Mouse (Mus musculus): ENCODE measurements at regions not wholly inside any gene's neighbourhood (a gene's known extent, or its start where the extent isn't known, plus 50 kb on each side); places are given as distances from the start of the nearest gene placed in this dataset.
A peak's percentile ranks its signal among the peaks of the same experiment; 100 is the strongest.

GRCm38 (mm10) chr17:68916531-68916930 lies 90.1 kb downstream of the Tmem200c start:
- DNase-seq (ENCODE audit: low spot score in 2 of 2): no peak

- no peak for DNase-seq (ENCODE audit: low spot score in 2 of 2)
Measured at GRCm38 (mm10) chr17:68918228-68918627, 91.8 kb downstream of the Tmem200c start.

GRCm38 (mm10) chr17:68923271-68923670 lies 96.8 kb downstream of the Tmem200c start:
- DNase-seq (ENCODE audit: low spot score in 2 of 2): no peak

DNA sequence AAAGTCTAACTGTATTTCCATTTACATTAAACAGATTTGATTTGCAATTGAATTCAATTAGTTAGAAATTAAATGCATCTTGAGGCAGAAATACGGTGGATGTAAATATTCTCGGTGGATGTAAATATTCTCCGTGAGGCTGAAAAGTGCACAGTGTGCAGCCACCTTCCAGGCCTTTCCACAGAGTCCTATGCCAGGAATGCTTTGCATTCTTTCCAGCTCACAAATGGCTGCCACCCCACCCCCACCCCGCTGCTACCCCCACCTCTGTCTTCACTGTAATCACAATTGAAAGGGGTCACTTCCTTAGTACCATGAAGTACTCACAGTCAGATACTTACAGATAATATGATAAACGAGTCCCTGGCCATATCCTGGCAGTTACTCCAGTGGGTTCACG lies 101.0 kb downstream of the Tmem200c start:
- no peak for DNase-seq (ENCODE audit: low spot score in 2 of 2)

DNA sequence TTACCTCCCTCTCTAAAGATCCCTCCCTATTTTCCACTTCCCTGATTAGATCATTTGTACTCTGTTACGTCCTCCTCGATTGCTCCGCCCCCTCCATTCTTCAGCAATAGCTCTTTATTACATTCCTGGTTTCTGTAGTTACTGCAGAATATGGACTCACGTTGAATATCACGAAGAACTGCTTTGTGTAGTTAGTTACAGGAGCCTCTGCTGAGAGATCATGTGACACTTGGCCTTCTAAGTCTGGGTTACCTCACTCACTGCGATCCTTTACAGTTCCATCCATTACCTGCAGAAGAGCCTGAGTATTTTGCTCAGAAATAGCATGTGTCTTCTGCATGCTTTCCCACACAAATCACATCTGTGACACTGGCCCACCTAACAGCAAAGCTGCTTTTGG lies 102.3 kb downstream of the Tmem200c start:
- no peak for DNase-seq (ENCODE audit: low spot score in 2 of 2)

DNA sequence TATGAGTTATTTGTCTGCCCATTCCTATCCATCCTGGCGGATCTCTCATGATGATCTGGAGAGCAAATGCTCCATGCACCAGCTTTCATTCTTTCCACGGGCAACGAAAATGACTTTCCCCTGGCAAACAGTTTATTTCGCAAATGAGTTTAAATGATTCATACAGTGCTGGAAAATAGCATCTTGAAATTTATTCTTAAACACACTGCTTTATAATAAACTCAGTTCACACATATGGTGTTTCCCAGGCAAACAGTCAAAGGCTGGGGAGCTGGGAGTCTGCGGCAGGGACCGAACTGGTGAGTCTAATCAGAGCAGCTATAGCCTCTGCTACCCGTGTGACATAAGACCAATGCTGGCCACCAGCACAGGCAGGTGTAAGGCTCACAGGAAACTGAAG lies 106.8 kb downstream of the Tmem200c start:
- DNase-seq (ENCODE audit: low spot score in 2 of 2): no peak

DNA sequence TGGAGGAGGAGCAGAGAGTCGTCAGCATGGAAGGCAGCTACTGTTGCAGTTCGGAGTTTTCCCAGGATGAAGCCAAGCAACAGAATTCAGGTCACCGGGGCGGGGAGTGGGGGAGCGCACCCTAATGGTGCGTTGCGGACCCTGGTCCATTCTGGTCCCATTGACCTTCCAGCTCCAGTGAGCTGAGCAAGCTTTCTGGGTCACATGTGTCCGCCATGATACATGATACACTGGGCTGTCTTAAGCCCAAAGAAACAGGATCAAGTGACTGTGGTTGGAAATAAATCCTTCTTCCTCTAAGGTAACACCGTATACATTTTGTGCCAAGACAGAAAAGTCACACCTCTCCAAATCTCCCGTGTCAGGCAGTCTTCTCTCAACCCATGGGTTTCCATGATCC lies 107.6 kb downstream of the Tmem200c start:
- DNase-seq (ENCODE audit: low spot score in 2 of 2): no peak

DNA sequence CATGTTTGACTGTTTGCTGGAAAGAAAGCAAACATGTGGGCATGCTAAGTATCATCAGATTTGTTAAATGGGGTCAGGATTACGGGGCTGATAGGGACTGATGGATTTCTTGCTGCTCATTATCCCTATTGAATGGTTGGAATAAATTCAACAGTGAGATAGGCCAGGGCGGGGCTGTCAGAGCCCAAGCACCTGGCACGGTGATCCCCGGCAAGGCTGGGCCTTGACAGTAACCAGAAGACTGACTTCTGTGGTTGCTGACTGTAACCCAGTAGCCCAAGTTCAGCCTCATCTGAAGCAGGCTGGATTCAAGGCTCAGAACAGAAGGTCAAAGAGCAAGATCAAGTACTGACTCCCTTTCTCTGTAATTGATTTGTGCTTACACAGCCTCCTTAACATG lies 109.6 kb downstream of the Tmem200c start:
- no peak for DNase-seq (ENCODE audit: low spot score in 2 of 2)

DNA sequence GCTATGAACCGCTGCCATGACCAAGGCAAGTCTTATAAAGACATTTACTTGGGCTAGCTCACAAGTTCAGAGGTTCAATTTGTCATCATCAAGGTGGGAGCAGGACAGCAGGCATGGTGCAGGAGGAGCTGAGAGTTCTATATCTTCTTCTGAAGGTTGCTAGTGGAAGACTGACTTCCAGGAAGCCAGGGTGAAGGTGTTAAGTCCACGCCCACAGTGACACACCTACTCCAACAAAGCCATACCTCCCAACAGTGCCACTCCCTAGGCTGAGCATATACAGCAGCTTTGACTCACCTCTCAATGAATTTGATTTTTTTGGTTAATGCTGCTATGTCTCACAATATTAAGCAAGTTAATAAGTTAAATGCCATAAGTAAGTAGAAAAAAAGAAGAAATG lies 119.2 kb upstream of the Epb41l3 start:
- no peak for DNase-seq (ENCODE audit: low spot score in 2 of 2)

DNA sequence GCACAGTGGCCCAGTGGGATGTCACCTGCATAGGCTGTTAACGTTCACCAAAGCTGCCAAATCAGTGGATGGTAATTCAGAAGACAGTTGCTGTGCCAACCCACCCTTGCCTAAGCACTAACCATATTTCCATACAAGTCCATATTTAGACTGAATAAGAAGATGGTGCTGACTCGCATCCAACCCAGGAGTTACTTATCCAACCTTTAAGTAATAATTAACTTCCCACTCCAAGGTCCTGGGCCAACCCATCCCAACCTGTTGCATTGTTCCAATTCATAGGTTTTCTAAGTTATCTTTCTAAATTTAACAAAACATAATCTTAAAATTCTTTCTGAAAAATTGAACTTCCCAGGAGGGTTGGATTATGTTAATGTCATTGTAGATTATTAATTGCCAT lies 114.3 kb upstream of the Epb41l3 start:
- no peak for DNase-seq (ENCODE audit: low spot score in 2 of 2)

GRCm38 (mm10) chr17:68975606-68976005 lies 99.9 kb upstream of the Epb41l3 start:
- no peak for DNase-seq (ENCODE audit: low spot score in 2 of 2)

GRCm38 (mm10) chr17:68978151-68978550 lies 97.3 kb upstream of the Epb41l3 start:
- no peak for DNase-seq (ENCODE audit: low spot score in 2 of 2)

DNA sequence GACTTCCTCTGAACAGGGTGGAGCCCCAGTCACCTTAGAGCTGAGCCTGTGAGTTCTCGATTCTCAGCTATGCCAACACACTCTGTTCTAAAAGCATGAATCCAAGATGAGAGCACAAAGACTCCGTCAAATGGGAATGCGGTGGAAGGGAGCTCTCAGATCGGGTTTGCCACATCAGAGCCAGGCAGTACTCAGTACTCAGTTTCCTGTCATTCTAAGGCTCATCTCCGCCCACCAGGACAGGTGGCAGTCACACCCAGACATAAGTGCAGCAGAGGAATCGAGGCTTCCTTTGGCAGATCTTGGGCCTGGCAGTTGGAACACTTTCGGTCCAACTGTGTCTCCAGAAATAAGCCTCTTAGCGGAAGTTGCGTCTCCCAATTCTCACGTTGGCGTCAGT lies 94.4 kb upstream of the Epb41l3 start:
- no peak for DNase-seq (ENCODE audit: low spot score in 2 of 2)

DNA sequence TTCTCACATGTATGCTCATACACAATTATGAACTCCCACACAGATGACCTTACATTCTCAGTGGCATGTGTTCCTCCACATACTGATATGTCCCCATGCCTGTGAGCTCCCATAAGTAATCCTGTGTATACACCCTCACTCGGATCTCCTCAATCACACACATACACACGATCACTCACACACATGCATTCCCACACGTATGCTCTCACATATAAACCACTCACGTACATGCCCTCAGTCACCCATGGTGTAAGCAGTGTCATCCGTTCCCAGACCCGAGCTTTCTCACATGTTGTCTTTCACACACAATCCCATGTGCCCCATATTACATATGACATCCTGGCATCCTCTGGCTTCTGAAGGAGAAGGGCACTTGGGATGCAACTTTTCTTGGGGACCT lies 93.4 kb upstream of the Epb41l3 start:
- DNase-seq (ENCODE audit: low spot score in 2 of 2): no peak

DNA sequence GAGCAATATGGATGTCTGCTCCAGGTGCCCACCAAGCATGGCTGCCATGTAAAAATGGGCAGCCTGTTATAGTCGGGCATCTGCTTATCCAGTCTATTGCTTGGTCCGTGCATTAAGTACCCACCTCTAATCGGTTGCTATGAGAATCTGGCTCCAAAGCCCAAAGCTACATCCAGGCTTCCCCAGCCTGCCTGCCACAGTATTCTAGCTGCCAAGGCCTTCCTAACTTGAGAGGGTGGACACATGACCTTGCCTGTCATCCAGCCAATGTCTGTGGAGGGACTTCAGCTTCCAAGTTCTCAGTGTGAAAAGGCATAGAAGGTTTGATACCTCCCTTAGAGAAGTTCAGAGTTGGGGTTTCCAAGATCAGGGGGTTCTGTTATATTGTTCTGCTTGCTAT lies 75.6 kb upstream of the Epb41l3 start:
- peak in 1 of 2 experiments; percentile 18 for DNase-seq (ENCODE audit: low spot score in 2 of 2)

DNA sequence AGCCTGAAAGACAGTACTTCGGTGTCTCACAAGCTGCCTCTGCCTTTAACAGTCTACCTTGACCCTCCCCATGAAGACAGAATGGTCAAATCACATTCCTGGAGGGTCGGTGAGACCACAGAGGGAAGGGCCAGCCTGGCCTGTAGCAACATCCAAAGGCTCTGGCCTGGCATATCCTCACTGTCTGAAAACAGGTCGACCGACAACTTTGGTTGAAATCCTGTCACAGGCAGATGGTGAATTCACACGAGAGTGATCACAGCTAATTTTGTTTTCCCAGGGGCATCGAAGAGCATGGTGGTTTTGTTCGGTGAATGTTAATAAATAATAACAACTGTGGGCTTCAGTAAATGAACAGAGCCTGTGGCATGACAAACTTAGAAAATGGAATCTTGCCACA lies 71.4 kb upstream of the Epb41l3 start:
- peak in 1 of 2 experiments; percentile 47 for DNase-seq (ENCODE audit: low spot score in 2 of 2)

DNA sequence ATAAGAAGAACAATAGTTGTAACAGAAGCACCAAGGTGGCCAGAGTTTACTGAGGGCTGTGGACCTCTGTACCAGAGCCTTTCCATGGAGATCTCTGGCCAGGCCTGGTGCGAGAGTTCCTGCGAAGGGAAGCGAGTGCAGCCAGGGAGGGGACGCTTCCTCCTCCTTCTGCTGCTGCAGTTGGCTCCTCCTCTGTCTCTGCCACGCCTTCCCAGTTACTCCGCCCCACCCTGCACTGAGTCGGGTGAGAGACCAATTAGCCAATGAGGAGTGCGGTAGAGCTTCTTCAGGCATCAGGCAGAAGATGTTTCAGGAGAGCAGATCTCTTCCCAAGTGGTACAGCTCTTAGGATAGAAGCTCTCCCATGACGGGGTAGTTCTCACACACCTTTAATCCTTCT lies 69.2 kb upstream of the Epb41l3 start:
- DNase-seq (ENCODE audit: low spot score in 2 of 2): no peak
